13 mouse cellular contexts compared by ENCODE assay signal in genomic region chr4:68765772-68766573, GRCm38 (mm10).
DNase-seq lines count a peak whose midpoint lies in the region; ATAC-seq lines count a peak whose summit lies in the region.
"Had no signal": no experiment of that assay in that cellular context is flagged by ENCODE, and none has a peak within 500 bp of the region (broad histone marks: within the 10 kb centered on the region; RNA-seq: fewer than 3 reads in every experiment).

No protein-coding gene starts in this region.

- intact Hi-C loops in left cerebral cortex, postnatal 14 days (cut with DNase I): loop anchor here (10.0 kb wide), 1 partner anchor 179 kb away; no protein-coding TSS in a partner anchor

- peak; percentile 3 for DNase-seq in embryonic facial prominence, embryonic 14.5 days (ENCODE audit: low spot score)
- DNase-seq in embryonic facial prominence, embryonic 10.5 days (ENCODE audit: low spot score): no peak
- peak; percentile 62 to 69 for DNase-seq in left cerebral cortex, postnatal 14 days (ENCODE audit: low spot score in 2 of 2)
- peak; percentile 59 to 60 for DNase-seq in right cerebral cortex, adult 2 months (ENCODE audit: low spot score in 2 of 2)
- no peak for DNase-seq in MN1 (ENCODE audit: low spot score)
- no peak for DNase-seq in heart, adult 18-20 months
- DNase-seq in lung, postnatal 14 days: no peak
- DNase-seq: adrenal gland, postnatal 36 days; cerebellum, postnatal 36 days had no signal

- H3K4me1 ChIP-seq in embryonic facial prominence, embryonic 14.5 days (ENCODE audit: control insufficient read depth, insufficient read depth, low read length): no peaks in the 10 kb centered on the region
- H3K4me1 ChIP-seq in embryonic facial prominence, embryonic 10.5 days: no peaks in the 10 kb centered on the region
- H3K4me1 ChIP-seq in hindbrain, embryonic 13.5 days (replicated peaks): peaks cover 17% of the 10 kb centered on the region

- no peak overlapping the region for H3K4me3 ChIP-seq in embryonic facial prominence, embryonic 14.5 days (ENCODE audit: low read depth, low read length)
- no peak overlapping the region for H3K4me3 ChIP-seq in embryonic facial prominence, embryonic 10.5 days
- no peak overlapping the region for H3K4me3 ChIP-seq in hindbrain, embryonic 13.5 days
- H3K4me3 ChIP-seq: heart, embryonic 12.5 days had no signal

- H3K27me3 ChIP-seq in embryonic facial prominence, embryonic 14.5 days (replicated peaks; ENCODE audit: control insufficient read depth, insufficient read depth, low read length): no peaks in the 10 kb centered on the region
- no peaks in the 10 kb centered on the region for H3K27me3 ChIP-seq in embryonic facial prominence, embryonic 10.5 days (replicated peaks; ENCODE audit: low read depth, poor library complexity, severe bottlenecking)
- no peaks in the 10 kb centered on the region for H3K27me3 ChIP-seq in hindbrain, embryonic 13.5 days
- H3K27me3 ChIP-seq: heart, embryonic 12.5 days had no signal

- H3K27ac ChIP-seq in embryonic facial prominence, embryonic 14.5 days (replicated peaks; ENCODE audit: low read depth, low read length): no peak overlapping the region
- no peak overlapping the region for H3K27ac ChIP-seq in embryonic facial prominence, embryonic 10.5 days (replicated peaks)
- 0 out of 2 replicates have a peak overlapping the region, but pooled peaks have one; percentile 0 for H3K27ac ChIP-seq in hindbrain, embryonic 13.5 days

- H3K36me3 ChIP-seq in embryonic facial prominence, embryonic 14.5 days (ENCODE audit: control insufficient read depth, insufficient read depth, low read length): no peaks in the 10 kb centered on the region
- no peaks in the 10 kb centered on the region for H3K36me3 ChIP-seq in embryonic facial prominence, embryonic 10.5 days (replicated peaks)
- peaks cover 19% of the 10 kb centered on the region for H3K36me3 ChIP-seq in hindbrain, embryonic 13.5 days
- H3K36me3 ChIP-seq: heart, embryonic 12.5 days had no signal

- ATAC-seq in embryonic facial prominence, embryonic 14.5 days (ENCODE audit: low read depth): no peak
- ATAC-seq in hindbrain, embryonic 13.5 days (ENCODE audit: low FRiP score): peak; percentile 78
- ATAC-seq: intestine, embryonic 16.5 days; lung, postnatal 0 days had no signal

- H3K4me2 ChIP-seq in embryonic facial prominence, embryonic 14.5 days (ENCODE audit: low read depth, low read length): no peak overlapping the region
- H3K4me2 ChIP-seq in hindbrain, embryonic 13.5 days: no peak overlapping the region
- H3K4me2 ChIP-seq: heart, embryonic 12.5 days had no signal

- H3K9me3 ChIP-seq in embryonic facial prominence, embryonic 14.5 days (ENCODE audit: control insufficient read depth, low read length): no peaks in the 10 kb centered on the region
- no peaks in the 10 kb centered on the region for H3K9me3 ChIP-seq in embryonic facial prominence, embryonic 10.5 days
- H3K9me3 ChIP-seq in hindbrain, embryonic 13.5 days: no peaks in the 10 kb centered on the region

- 66% methylated on average over 12 of the region's 12 CpGs for WGBS in embryonic facial prominence, embryonic 14.5 days
- 72% methylated on average over 12 of the region's 12 CpGs for WGBS in embryonic facial prominence, embryonic 10.5 days
- WGBS in hindbrain, embryonic 13.5 days: 70% methylated on average over 12 of the region's 12 CpGs

- H3K9ac ChIP-seq in embryonic facial prominence, embryonic 14.5 days (ENCODE audit: low read depth, low read length): no peak overlapping the region
- H3K9ac ChIP-seq in hindbrain, embryonic 13.5 days: no peak overlapping the region
- H3K9ac ChIP-seq: heart, embryonic 12.5 days had no signal

Comparison
In these comparisons a context has a peak if more than half of its experiments do, and no peak if none do; other contexts are left out.
1. DNase-seq: peak in embryonic facial prominence, embryonic 14.5 days (single experiment), left cerebral cortex, postnatal 14 days (2 of 2) and right cerebral cortex, adult 2 months (2 of 2); none in embryonic facial prominence, embryonic 10.5 days (single experiment), MN1 (single experiment), heart, adult 18-20 months (0 of 2) and lung, postnatal 14 days (single experiment).